25 mouse cellular contexts compared by ENCODE assay signal in the genomic region with DNA sequence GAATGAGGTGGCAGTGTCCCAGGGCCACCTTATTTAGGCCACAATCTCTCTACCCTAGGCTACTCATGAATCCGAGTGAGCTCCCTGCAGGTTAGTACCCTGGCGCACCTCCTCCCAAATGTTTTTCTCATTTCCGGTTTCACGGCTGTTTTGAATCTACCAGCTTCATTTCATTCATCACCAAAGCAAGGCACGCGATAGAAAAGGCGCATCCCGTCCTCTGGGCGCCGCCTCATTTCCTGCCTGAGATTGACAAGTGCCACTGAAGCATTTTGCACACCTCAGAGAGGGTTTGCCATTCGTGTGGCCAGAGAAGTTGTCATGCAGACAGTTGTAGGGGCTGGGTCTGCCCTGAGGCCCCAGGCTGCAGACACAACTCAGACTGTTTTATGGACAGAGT.
DNase-seq lines count a peak whose midpoint lies in the region; ATAC-seq lines count a peak whose summit lies in the region.
"Had no signal": no experiment of that assay in that cellular context is flagged by ENCODE, and none has a peak within 500 bp of the region (broad histone marks: within the 10 kb centered on the region; RNA-seq: fewer than 3 reads in every experiment).

No protein-coding gene starts in this region.

- no peak for DNase-seq in limb, embryonic 10.5 days (ENCODE audit: low spot score)
- peak; percentile 43 to 67 for DNase-seq in CD8-positive naive resting alpha-beta T cell, adult 2 months (ENCODE audit: low read depth in 2 of 2, low spot score in 2 of 2)
- DNase-seq in thymus, postnatal 25 days = peak; percentile 67
- DNase-seq in right cerebral cortex, adult 18-20 months = no peak
- no peak for DNase-seq in kidney, postnatal 25 days
- DNase-seq: cerebellum, adult 11-12 months; cerebellum, postnatal 10 days; heart, postnatal 36 days; kidney, adult 8-10 months; kidney, postnatal 10 days; right cerebral cortex, postnatal 4 days had no signal

- peaks cover 64% of the 10 kb centered on the region for H3K4me1 ChIP-seq in limb, embryonic 12.5 days (replicated peaks)
- H3K4me1 ChIP-seq in limb, embryonic 10.5 days = peaks cover 42% of the 10 kb centered on the region
- peaks cover 14% of the 10 kb centered on the region; the same call in 1 of the 2 replicates for H3K4me1 ChIP-seq in embryonic facial prominence, embryonic 12.5 days
- H3K4me1 ChIP-seq: intestine, embryonic 15.5 days had no signal

- H3K9ac ChIP-seq in limb, embryonic 12.5 days (replicated peaks) = no peak overlapping the region
- no peak overlapping the region for H3K9ac ChIP-seq in embryonic facial prominence, embryonic 12.5 days
- H3K9ac ChIP-seq: embryonic facial prominence, embryonic 13.5 days; forebrain, embryonic 13.5 days; heart, embryonic 15.5 days; hindbrain, embryonic 15.5 days; intestine, embryonic 15.5 days; limb, embryonic 13.5 days; liver, embryonic 14.5 days; lung, embryonic 15.5 days had no signal

- H3K4me3 ChIP-seq in limb, embryonic 12.5 days (replicated peaks) = no peak overlapping the region
- no peak overlapping the region for H3K4me3 ChIP-seq in limb, embryonic 10.5 days
- H3K4me3 ChIP-seq in embryonic facial prominence, embryonic 12.5 days = no peak overlapping the region
- H3K4me3 ChIP-seq: embryonic facial prominence, embryonic 13.5 days; erythroblast, embryonic 14.5 days; forebrain, embryonic 13.5 days; heart, embryonic 15.5 days; hindbrain, embryonic 15.5 days; intestine, embryonic 15.5 days; limb, embryonic 13.5 days; lung, embryonic 15.5 days; midbrain, embryonic 10.5 days; myocyte had no signal

- no peak overlapping the region for H3K27ac ChIP-seq in limb, embryonic 12.5 days
- H3K27ac ChIP-seq in limb, embryonic 10.5 days = no peak overlapping the region
- H3K27ac ChIP-seq in embryonic facial prominence, embryonic 12.5 days = no peak overlapping the region
- H3K27ac ChIP-seq: embryonic facial prominence, embryonic 13.5 days; forebrain, embryonic 13.5 days; heart, embryonic 15.5 days; hindbrain, embryonic 15.5 days; intestine, embryonic 15.5 days; limb, embryonic 13.5 days; liver, embryonic 14.5 days; lung, embryonic 15.5 days; midbrain, embryonic 10.5 days had no signal

- no peaks in the 10 kb centered on the region for H3K36me3 ChIP-seq in limb, embryonic 12.5 days
- no peaks in the 10 kb centered on the region for H3K36me3 ChIP-seq in limb, embryonic 10.5 days
- H3K36me3 ChIP-seq in embryonic facial prominence, embryonic 12.5 days = no peaks in the 10 kb centered on the region
- H3K36me3 ChIP-seq: embryonic facial prominence, embryonic 13.5 days; heart, embryonic 15.5 days; hindbrain, embryonic 15.5 days; intestine, embryonic 15.5 days; limb, embryonic 13.5 days; lung, embryonic 15.5 days; midbrain, embryonic 10.5 days had no signal

- no peaks in the 10 kb centered on the region for H3K27me3 ChIP-seq in limb, embryonic 12.5 days
- no peaks in the 10 kb centered on the region for H3K27me3 ChIP-seq in limb, embryonic 10.5 days (ENCODE audit: low read depth, poor library complexity, severe bottlenecking)
- no peaks in the 10 kb centered on the region for H3K27me3 ChIP-seq in embryonic facial prominence, embryonic 12.5 days
- H3K27me3 ChIP-seq: embryonic facial prominence, embryonic 13.5 days; forebrain, embryonic 13.5 days; hindbrain, embryonic 15.5 days; intestine, embryonic 15.5 days; limb, embryonic 13.5 days; lung, embryonic 15.5 days had no signal

- no peak overlapping the region for H3K4me2 ChIP-seq in limb, embryonic 12.5 days
- 0 out of 2 replicates have a peak overlapping the region, but pooled peaks have one; percentile 2 for H3K4me2 ChIP-seq in embryonic facial prominence, embryonic 12.5 days (replicated peaks)
- H3K4me2 ChIP-seq: embryonic facial prominence, embryonic 13.5 days; forebrain, embryonic 13.5 days; heart, embryonic 15.5 days; hindbrain, embryonic 15.5 days; intestine, embryonic 15.5 days; limb, embryonic 13.5 days; lung, embryonic 15.5 days had no signal

- no peaks in the 10 kb centered on the region for H3K9me3 ChIP-seq in limb, embryonic 12.5 days
- no peaks in the 10 kb centered on the region for H3K9me3 ChIP-seq in limb, embryonic 10.5 days (replicated peaks)
- no peaks in the 10 kb centered on the region for H3K9me3 ChIP-seq in embryonic facial prominence, embryonic 12.5 days
- H3K9me3 ChIP-seq: embryonic facial prominence, embryonic 13.5 days; forebrain, embryonic 13.5 days; heart, embryonic 15.5 days; hindbrain, embryonic 15.5 days; intestine, embryonic 15.5 days; limb, embryonic 13.5 days; lung, embryonic 15.5 days; midbrain, embryonic 10.5 days had no signal

- 0 out of 2 replicates have a peak, but pooled peaks have one; percentile 28 for ATAC-seq in limb, embryonic 12.5 days (ENCODE audit: insufficient number of reproducible peaks, insufficient read depth, low FRiP score, low TSS enrichment, low read depth)
- ATAC-seq in embryonic facial prominence, embryonic 12.5 days (ENCODE audit: insufficient number of reproducible peaks, insufficient read depth, low FRiP score, low TSS enrichment) = no peak
- ATAC-seq: forebrain, embryonic 13.5 days; intestine, embryonic 15.5 days; midbrain, embryonic 16.5 days had no signal

- 62% methylated on average over 11 of the region's 11 CpGs for WGBS in limb, embryonic 12.5 days
- WGBS in limb, embryonic 10.5 days = 77% methylated on average over 11 of the region's 11 CpGs
- WGBS in embryonic facial prominence, embryonic 12.5 days = 45% methylated on average over 11 of the region's 11 CpGs

Comparison
In these comparisons a context has a peak if more than half of its experiments do, and no peak if none do; other contexts are left out.
1. DNase-seq: peak in CD8-positive naive resting alpha-beta T cell, adult 2 months (2 of 2) and thymus, postnatal 25 days (single experiment); none in limb, embryonic 10.5 days (single experiment), right cerebral cortex, adult 18-20 months (single experiment) and kidney, postnatal 25 days (0 of 2).